Mouse (Mus musculus) heart, postnatal 14 days (tissue): ENCODE results near the gene Uqcr11. TPM values are rescaled to one million over a fixed set of nuclear protein-coding genes. Genes with fewer than 3 reads are reported as not detected.

Source experiments
- microRNA-seq, 2 experiments: library from miRNA; unstranded; fragments of <30 nt; microRNA quantifications; one replicate each; pipeline ENCODE4 v1.2.0; 2021 to 2022
- total RNA-seq, 2 experiments: library from RNA; stranded (reverse); gene quantifications; 2 replicates each; pipeline ENCODE4 v1.2.3; 2021

The Uqcr11 gene
- total RNA-seq, 2 experiments from 2014 or later, result 1,852 to 1,908 TPM

Small RNAs within 50 kb of the gene (microRNA-seq; reads per million reads assigned to microRNA genes)
- 0 to 0.12 reads per million in 2 experiments for gene Gm22721

Other genes with a start within 250 kb of the Uqcr11 start
- 10 to 100 TPM; 40.4 to 64.3 TPM for gene Cirbp, start 240.8 kb downstream of the Uqcr11 start, total RNA-seq
- gene 1600002K03Rik, start 233.9 kb downstream of the Uqcr11 start, total RNA-seq, result 1 to 10 TPM; 3.8 to 4.7 TPM
- 1 to 10 TPM; 1.1 to 1.4 TPM for gene Efna2, start 227.3 kb downstream of the Uqcr11 start, total RNA-seq
- 10 to 100 TPM; 17.0 to 21.0 TPM for gene Mum1, start 180.4 kb downstream of the Uqcr11 start, total RNA-seq
- gene Ndufs7, start 157.7 kb downstream of the Uqcr11 start, total RNA-seq, result 100 to 1,000 TPM; 728 to 743 TPM
- gene Gamt, start 145.8 kb downstream of the Uqcr11 start, total RNA-seq, result 10 to 100 TPM; 11.6 to 14.5 TPM
- 10 to 100 TPM; 68.2 to 76.3 TPM for gene Dazap1, start 145.3 kb downstream of the Uqcr11 start, total RNA-seq
- 100 to 1,000 TPM; 652 to 716 TPM for gene Rps15, start 114.4 kb downstream of the Uqcr11 start, total RNA-seq
- gene Apc2, start 110.9 kb downstream of the Uqcr11 start, total RNA-seq, result 1 to 10 TPM; 2.3 to 3.6 TPM
- 10 to 100 TPM; 13.3 to 15.0 TPM for gene 2310011J03Rik, start 86.3 kb downstream of the Uqcr11 start, total RNA-seq
- 1 to 10 TPM; 1.0 to 1.7 TPM for gene Pcsk4, start 77.3 kb downstream of the Uqcr11 start, total RNA-seq
- 1 to 10 TPM; 2.0 to 2.6 TPM for gene Reep6, start 76.9 kb downstream of the Uqcr11 start, total RNA-seq
- gene Adamtsl5, start 58.4 kb downstream of the Uqcr11 start, total RNA-seq, result 10 to 100 TPM; 43.8 to 44.5 TPM
- gene Plk5, start 50.4 kb downstream of the Uqcr11 start, total RNA-seq, result under 1 TPM; 0.12 to 0.22 TPM
- 10 to 100 TPM; 11.8 to 12.2 TPM for gene Mex3d, start 19.2 kb downstream of the Uqcr11 start, total RNA-seq
- gene Mbd3, start 7.3 kb downstream of the Uqcr11 start, total RNA-seq, result 10 to 100 TPM; 78.6 to 84.0 TPM
- 10 to 100 TPM; 31.7 to 32.5 TPM for gene Tcf3, start 26.8 kb upstream of the Uqcr11 start, total RNA-seq
- not detected for gene Onecut3, start 88.0 kb upstream of the Uqcr11 start, total RNA-seq
- gene Atp8b3, start 132.3 kb upstream of the Uqcr11 start, total RNA-seq, result not detected
- gene Rexo1, start 154.7 kb upstream of the Uqcr11 start, total RNA-seq, result 10 to 100 TPM; 14.2 to 18.1 TPM
- gene Klf16, start 170.5 kb upstream of the Uqcr11 start, total RNA-seq, result 1 to 10 TPM; 4.5 to 4.7 TPM
- 10 to 100 TPM; 73.0 to 75.1 TPM for gene Abhd17a, start 183.5 kb upstream of the Uqcr11 start, total RNA-seq
- 10 to 100 TPM; 19.8 to 23.5 TPM for gene Scamp4, start 196.0 kb upstream of the Uqcr11 start, total RNA-seq
- 1 to 10 TPM; 1.6 to 1.8 TPM for gene Adat3, start 196.1 kb upstream of the Uqcr11 start, total RNA-seq
- gene Gm49322, start 199.2 kb upstream of the Uqcr11 start, total RNA-seq, result under 1 TPM; 0.55 to 0.71 TPM
- gene Csnk1g2, start 216.0 kb upstream of the Uqcr11 start, total RNA-seq, result 100 to 1,000 TPM; 123 to 131 TPM